In genomic region chr10:19996151-19996550, GRCm38 (mm10) we compare ENCODE assay signal across 23 mouse cellular contexts.
"Had no signal": no experiment of that assay in that cellular context is flagged by ENCODE, and none has a peak within 500 bp of the region (broad histone marks: within the 10 kb centered on the region; RNA-seq: fewer than 3 reads in every experiment).

No protein-coding gene starts in this region.

- H3K9ac ChIP-seq: heart, embryonic 12.5 days; hindbrain, embryonic 13.5 days; hindbrain, embryonic 15.5 days; kidney, embryonic 15.5 days; limb, embryonic 13.5 days; limb, embryonic 15.5 days; liver, embryonic 12.5 days had no signal

- H3K36me3 ChIP-seq: heart, embryonic 10.5 days; heart, embryonic 12.5 days; hindbrain, embryonic 13.5 days; hindbrain, embryonic 15.5 days; kidney, embryonic 15.5 days; limb, embryonic 13.5 days; limb, embryonic 15.5 days; liver, embryonic 12.5 days had no signal

- ATAC-seq: hindbrain, postnatal 0 days; intestine, embryonic 16.5 days; liver, embryonic 12.5 days had no signal

- H3K4me3 ChIP-seq: gastrocnemius, adult 2 months; heart, embryonic 10.5 days; heart, embryonic 12.5 days; hindbrain, embryonic 13.5 days; hindbrain, embryonic 15.5 days; kidney, embryonic 15.5 days; limb, embryonic 13.5 days; limb, embryonic 15.5 days; liver, embryonic 12.5 days had no signal

- DNase-seq: gastrocnemius, adult 2 months; gastrocnemius, postnatal 10 days; gastrocnemius, postnatal 25 days; heart, postnatal 10 days; heart, postnatal 36 days; kidney, adult 11 months; kidney, adult 2 months; kidney, adult 9 months; kidney, postnatal 10 days; kidney, postnatal 25 days; layer of hippocampus, adult 9-11 months; layer of hippocampus, postnatal 36 days; left cerebral cortex, postnatal 4 days had no signal

- H3K27me3 ChIP-seq: hindbrain, embryonic 15.5 days; kidney, embryonic 15.5 days; limb, embryonic 13.5 days; limb, embryonic 15.5 days; liver, embryonic 12.5 days had no signal

- H3K9me3 ChIP-seq: heart, embryonic 10.5 days; hindbrain, embryonic 13.5 days; hindbrain, embryonic 15.5 days; limb, embryonic 13.5 days; limb, embryonic 15.5 days; liver, embryonic 12.5 days had no signal

- H3K4me2 ChIP-seq: hindbrain, embryonic 13.5 days; hindbrain, embryonic 15.5 days; kidney, embryonic 15.5 days; limb, embryonic 13.5 days; limb, embryonic 15.5 days; liver, embryonic 12.5 days had no signal

- H3K4me1 ChIP-seq: hindbrain, embryonic 13.5 days; hindbrain, embryonic 15.5 days; limb, embryonic 15.5 days had no signal

- H3K27ac ChIP-seq: gastrocnemius, adult 2 months; heart, embryonic 10.5 days; hindbrain, embryonic 13.5 days; hindbrain, embryonic 15.5 days; hindbrain, postnatal 0 days; kidney, embryonic 15.5 days; limb, embryonic 13.5 days; limb, embryonic 15.5 days; liver, embryonic 12.5 days had no signal
